Mouse (Mus musculus): Measurements from ENCODE around the gene Hecw2. TPM values are rescaled to one million over a fixed set of nuclear protein-coding genes. Genes with fewer than 3 reads are reported as not detected.

The Hecw2 gene
- polyA plus RNA-seq, 1 experiment from 2014 or later, result 7.6 TPM

GRCm38 (mm10) chr1:54015739-54016138 is 179.2 kb downstream of the Hecw2 start:
- Histone ChIP-seq H3K4me1 (no peaks in the 10 kb centered on the region), H3K36me3 (no peaks in the 10 kb centered on the region), H3K4me3 (no peak overlapping the region), H3K27me3 (no peaks in the 10 kb centered on the region), H3K9ac (no peak overlapping the region), H3K9me3 (no peaks in the 10 kb centered on the region), H3K4me2 (no peak overlapping the region), H3K27ac (no peak overlapping the region)
- no peak for ATAC-seq (ENCODE audit: insufficient number of reproducible peaks, insufficient read depth, low FRiP score, low TSS enrichment, low read depth)
- WGBS, result 41% methylated on average over 4 of the region's 4 CpGs

- no peak overlapping the region for H3K4me2 ChIP-seq
- H3K4me3 ChIP-seq, result no peak overlapping the region
- ATAC-seq (ENCODE audit: insufficient number of reproducible peaks, insufficient read depth, low FRiP score, low TSS enrichment, low read depth), result no peak
- no peaks in the 10 kb centered on the region for H3K27me3 ChIP-seq
- H3K4me1 ChIP-seq, result peaks cover 4% of the 10 kb centered on the region; the same call in 1 of the 2 replicates
- no peaks in the 10 kb centered on the region for H3K9me3 ChIP-seq
- H3K36me3 ChIP-seq, result no peaks in the 10 kb centered on the region
- no peak overlapping the region for H3K9ac ChIP-seq
- H3K27ac ChIP-seq, result no peak overlapping the region
- 79% methylated on average over 3 of the region's 3 CpGs for WGBS
Observed at GRCm38 (mm10) chr1:54012414-54012813, 182.6 kb downstream of the Hecw2 start.

- no peak overlapping the region for H3K27ac ChIP-seq
- no peaks in the 10 kb centered on the region for H3K27me3 ChIP-seq
- peaks cover 4% of the 10 kb centered on the region; the same call in 1 of the 2 replicates for H3K4me1 ChIP-seq
- no peak overlapping the region for H3K4me2 ChIP-seq
- no peak overlapping the region for H3K4me3 ChIP-seq
- H3K9me3 ChIP-seq, result no peaks in the 10 kb centered on the region
- WGBS, result 76% methylated on average over 6 of the region's 6 CpGs
- no peak for ATAC-seq (ENCODE audit: insufficient number of reproducible peaks, insufficient read depth, low FRiP score, low TSS enrichment, low read depth)
- H3K9ac ChIP-seq, result no peak overlapping the region
- H3K36me3 ChIP-seq, result no peaks in the 10 kb centered on the region
Observed at GRCm38 (mm10) chr1:54009418-54010064, 185.4 kb downstream of the Hecw2 start.

GRCm38 (mm10) chr1:54005860-54006386 is 189.0 kb downstream of the Hecw2 start:
- ATAC-seq (ENCODE audit: insufficient number of reproducible peaks, insufficient read depth, low FRiP score, low TSS enrichment, low read depth), result no peak
- H3K4me2 ChIP-seq, result no peak overlapping the region
- 77% methylated on average over 5 of the region's 5 CpGs for WGBS
- no peaks in the 10 kb centered on the region for H3K9me3 ChIP-seq
- no peak overlapping the region for H3K27ac ChIP-seq
- H3K4me1 ChIP-seq, result peaks cover 4% of the 10 kb centered on the region; the same call in 1 of the 2 replicates
- no peaks in the 10 kb centered on the region for H3K36me3 ChIP-seq
- H3K4me3 ChIP-seq, result no peak overlapping the region
- no peaks in the 10 kb centered on the region for H3K27me3 ChIP-seq
- no peak overlapping the region for H3K9ac ChIP-seq

GRCm38 (mm10) chr1:54003288-54003687 is 191.7 kb downstream of the Hecw2 start:
- Histone ChIP-seq H3K27ac (no peak overlapping the region), H3K4me2 (no peak overlapping the region), H3K4me3 (no peak overlapping the region), H3K4me1 (no peaks in the 10 kb centered on the region), H3K27me3 (no peaks in the 10 kb centered on the region), H3K9ac (no peak overlapping the region), H3K36me3 (no peaks in the 10 kb centered on the region), H3K9me3 (no peaks in the 10 kb centered on the region)
- ATAC-seq (ENCODE audit: insufficient number of reproducible peaks, insufficient read depth, low FRiP score, low TSS enrichment, low read depth), result no peak
- 76% methylated on average over 3 of the region's 3 CpGs for WGBS

GRCm38 (mm10) chr1:54002077-54002476 is 192.9 kb downstream of the Hecw2 start:
- Histone ChIP-seq H3K27ac (no peak overlapping the region), H3K4me2 (no peak overlapping the region), H3K9me3 (no peaks in the 10 kb centered on the region), H3K27me3 (no peaks in the 10 kb centered on the region), H3K9ac (no peak overlapping the region), H3K4me1 (no peaks in the 10 kb centered on the region), H3K36me3 (no peaks in the 10 kb centered on the region), H3K4me3 (no peak overlapping the region)
- no peak for ATAC-seq (ENCODE audit: insufficient number of reproducible peaks, insufficient read depth, low FRiP score, low TSS enrichment, low read depth)
- 86% methylated on average over 2 of the region's 2 CpGs for WGBS

GRCm38 (mm10) chr1:53997239-53997638 is 197.7 kb downstream of the Hecw2 start:
- no peaks in the 10 kb centered on the region for H3K36me3 ChIP-seq
- no peak overlapping the region for H3K4me2 ChIP-seq
- H3K27me3 ChIP-seq, result no peaks in the 10 kb centered on the region
- no peak overlapping the region for H3K27ac ChIP-seq
- H3K9me3 ChIP-seq, result no peaks in the 10 kb centered on the region
- ATAC-seq (ENCODE audit: insufficient number of reproducible peaks, insufficient read depth, low FRiP score, low TSS enrichment, low read depth), result no peak
- H3K9ac ChIP-seq, result no peak overlapping the region
- 88% methylated on average over 1 of the region's 1 CpGs for WGBS
- no peak overlapping the region for H3K4me3 ChIP-seq
- no peaks in the 10 kb centered on the region for H3K4me1 ChIP-seq

- no peaks in the 10 kb centered on the region for H3K27me3 ChIP-seq
- WGBS, result 62% methylated on average over 8 of the region's 8 CpGs
- no peaks in the 10 kb centered on the region for H3K9me3 ChIP-seq
- H3K27ac ChIP-seq, result peak overlapping the region; percentile 44; the same call in 1 of the 2 replicates
- no peak for ATAC-seq (ENCODE audit: insufficient number of reproducible peaks, insufficient read depth, low FRiP score, low TSS enrichment, low read depth)
- no peak overlapping the region for H3K4me3 ChIP-seq
- H3K36me3 ChIP-seq, result no peaks in the 10 kb centered on the region
- H3K4me1 ChIP-seq, result peaks cover 10% of the 10 kb centered on the region; the same call in 1 of the 2 replicates
- no peak overlapping the region for H3K9ac ChIP-seq
- no peak overlapping the region for H3K4me2 ChIP-seq
Observed at GRCm38 (mm10) chr1:53986185-53986892, 208.6 kb downstream of the Hecw2 start.

GRCm38 (mm10) chr1:53978514-53978831 is 216.5 kb downstream of the Hecw2 start:
- Histone ChIP-seq H3K4me2 (peak overlapping the region; percentile 2; the same call in 1 of the 2 replicates), H3K4me1 (peaks cover under 1% of the 10 kb centered on the region; the same call in 1 of the 2 replicates), H3K4me3 (no peak overlapping the region), H3K9me3 (no peaks in the 10 kb centered on the region), H3K27ac (peak overlapping the region; percentile 13; the same call in 1 of the 2 replicates), H3K27me3 (no peaks in the 10 kb centered on the region), H3K36me3 (no peaks in the 10 kb centered on the region), H3K9ac (no peak overlapping the region)
- no peak for ATAC-seq (ENCODE audit: insufficient number of reproducible peaks, insufficient read depth, low FRiP score, low TSS enrichment, low read depth)
- WGBS, result 79% methylated on average over 2 of the region's 2 CpGs

- no peaks in the 10 kb centered on the region for H3K27me3 ChIP-seq
- ATAC-seq (ENCODE audit: insufficient number of reproducible peaks, insufficient read depth, low FRiP score, low TSS enrichment, low read depth), result no peak
- H3K27ac ChIP-seq, result peak overlapping the region; percentile 13; the same call in 1 of the 2 replicates
- H3K9ac ChIP-seq, result no peak overlapping the region
- H3K4me3 ChIP-seq, result no peak overlapping the region
- no peaks in the 10 kb centered on the region for H3K36me3 ChIP-seq
- WGBS, result 70% methylated on average over 8 of the region's 8 CpGs
- no peaks in the 10 kb centered on the region for H3K9me3 ChIP-seq
- H3K4me1 ChIP-seq, result no peaks in the 10 kb centered on the region
- peak overlapping the region; percentile 2; the same call in 1 of the 2 replicates for H3K4me2 ChIP-seq
Observed at GRCm38 (mm10) chr1:53977806-53978513, 217.0 kb downstream of the Hecw2 start.

- H3K27ac ChIP-seq, result no peak overlapping the region
- no peak for ATAC-seq (ENCODE audit: insufficient number of reproducible peaks, insufficient read depth, low FRiP score, low TSS enrichment, low read depth)
- WGBS, result 91% methylated on average over 5 of the region's 5 CpGs
Observed at GRCm38 (mm10) chr1:53976721-53977120, 218.2 kb downstream of the Hecw2 start.

More at GRCm38 (mm10) chr1:53976721-53977120, 218.2 kb downstream of the Hecw2 start:
- Histone ChIP-seq H3K27me3 (no peaks in the 10 kb centered on the region), H3K4me1 (no peaks in the 10 kb centered on the region), H3K9ac (no peak overlapping the region), H3K9me3 (no peaks in the 10 kb centered on the region), H3K4me2 (0 out of 2 replicates have a peak overlapping the region, but pooled peaks have one; percentile 5), H3K36me3 (no peaks in the 10 kb centered on the region), H3K4me3 (no peak overlapping the region)

All from embryonic facial prominence, embryonic 13.5 days (tissue).